Mouse (Mus musculus): ENCODE data around the gene Enpp7.
A peak's percentile ranks its signal among the peaks of the same experiment; 100 is the strongest.

Enpp7 gene

DNA sequence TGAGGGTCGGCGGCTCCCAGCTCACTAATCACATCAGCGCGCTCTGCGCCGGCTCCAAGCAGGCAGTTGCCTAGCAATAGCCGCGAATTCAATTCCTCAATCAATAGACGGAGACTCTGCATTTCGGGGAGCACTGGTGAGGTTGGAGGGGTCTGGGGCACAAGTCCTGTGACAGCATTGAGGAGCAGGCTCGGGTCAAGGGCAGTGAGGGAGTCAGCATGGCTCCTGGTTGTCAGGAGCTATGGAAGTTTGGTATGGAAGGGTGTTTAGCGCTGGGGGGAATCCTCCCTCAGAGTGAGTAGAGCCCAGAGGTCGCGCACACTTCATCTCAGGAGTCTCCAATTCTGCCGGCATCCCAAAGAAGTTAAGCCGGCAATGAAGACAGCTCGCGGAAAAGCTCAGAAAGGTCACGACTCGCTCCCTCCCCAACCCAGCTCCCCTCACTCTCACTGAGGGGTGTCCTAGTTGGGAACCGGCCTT lies 47.7 kb downstream of the Enpp7 start:
- DNase-seq (ENCODE audit: low read depth, low spot score) = no peak

DNA sequence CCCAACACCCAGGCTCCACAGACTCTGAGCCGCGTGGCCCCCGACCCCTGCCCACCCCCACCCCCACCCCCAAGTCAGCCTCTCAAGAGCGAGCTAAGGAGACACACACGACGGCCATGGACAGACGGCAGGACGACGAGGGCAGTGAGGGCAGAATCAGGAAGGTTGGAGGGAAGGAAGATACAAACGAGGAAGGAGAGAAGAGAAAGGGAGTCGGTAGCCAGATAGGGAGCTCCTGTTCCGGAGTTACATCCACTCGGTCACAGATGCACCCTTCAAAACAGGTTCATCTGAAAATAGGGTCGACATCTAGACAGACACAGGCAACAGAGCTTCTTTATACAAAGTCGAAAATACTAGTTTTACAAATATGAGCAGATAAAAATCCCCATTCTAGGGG lies 48.5 kb downstream of the Enpp7 start:
- DNase-seq (ENCODE audit: low read depth, low spot score) = no peak

DNA sequence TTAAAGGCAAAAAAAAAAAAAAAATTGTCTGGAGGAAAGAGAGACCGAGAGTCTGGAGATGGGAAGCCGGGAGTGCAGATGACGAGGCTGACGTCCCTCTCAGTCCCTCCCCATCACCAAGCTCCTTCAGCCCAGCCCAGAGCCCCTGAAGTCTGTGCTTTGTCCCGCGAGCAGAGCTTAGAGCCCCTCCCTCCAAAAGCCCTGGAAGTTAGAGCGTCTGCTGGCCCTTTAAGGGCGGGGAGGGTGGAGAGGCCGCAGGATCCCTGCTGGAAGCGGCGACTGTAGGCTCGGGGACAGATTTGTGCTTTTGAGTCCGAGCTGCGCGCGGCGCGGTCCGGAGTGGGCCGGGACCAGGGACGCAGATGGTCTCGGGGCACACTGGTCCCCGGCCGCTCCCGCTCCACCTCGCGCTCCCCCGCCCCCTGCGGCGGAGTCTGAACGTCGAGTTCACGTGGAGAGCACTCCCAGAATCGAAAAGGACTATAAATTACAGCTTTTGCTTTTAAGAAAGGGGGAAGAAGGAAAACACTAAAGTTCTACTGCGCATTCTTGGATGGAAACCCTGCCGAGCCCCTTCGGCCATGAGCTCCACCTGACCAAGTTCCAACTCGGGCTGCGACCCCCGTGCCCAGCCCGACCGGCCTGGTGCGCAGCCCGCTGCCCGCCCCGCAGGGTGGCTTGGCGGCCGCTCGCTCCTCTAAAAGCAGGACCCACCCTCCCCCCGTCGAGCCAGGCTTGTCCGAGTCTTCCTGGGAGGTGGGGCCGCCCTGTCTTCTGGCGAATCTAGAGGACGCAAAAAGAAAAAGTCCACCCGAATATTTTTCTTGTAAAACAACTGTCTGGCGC lies 49.2 kb downstream of the Enpp7 start:
- DNase-seq (ENCODE audit: low read depth, low spot score) = no peak

DNA sequence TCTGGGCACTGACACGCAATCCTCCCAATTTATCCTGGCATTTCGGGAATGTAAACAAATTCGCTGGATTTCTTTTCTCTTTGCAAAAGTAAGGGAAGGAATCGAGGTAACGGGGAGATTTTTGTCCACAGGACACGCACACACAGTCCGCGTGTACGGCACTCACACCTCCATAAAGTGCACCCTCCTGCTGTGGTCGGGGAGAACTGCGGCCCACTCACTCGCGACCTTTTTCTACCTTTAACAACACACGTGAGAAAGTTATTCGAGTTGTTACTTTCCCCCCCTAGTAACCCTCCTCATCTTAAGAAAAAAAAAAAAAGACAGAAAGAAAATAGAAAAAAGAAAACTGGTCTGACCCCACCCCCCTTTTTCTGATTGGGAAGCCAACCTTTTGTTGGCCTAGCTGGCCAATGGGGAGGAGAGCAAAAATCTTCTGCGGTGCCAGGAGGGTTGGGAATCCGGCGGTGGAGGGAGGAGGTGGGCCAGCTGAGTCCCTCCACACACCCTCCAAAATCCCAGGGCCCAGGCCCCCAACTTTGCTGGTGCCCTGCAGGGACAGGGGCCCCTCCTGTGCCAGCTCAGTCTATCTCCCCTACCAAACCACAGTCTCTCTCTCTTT lies 49.9 kb downstream of the Enpp7 start:
- DNase-seq (ENCODE audit: low read depth, low spot score) = no peak

DNA sequence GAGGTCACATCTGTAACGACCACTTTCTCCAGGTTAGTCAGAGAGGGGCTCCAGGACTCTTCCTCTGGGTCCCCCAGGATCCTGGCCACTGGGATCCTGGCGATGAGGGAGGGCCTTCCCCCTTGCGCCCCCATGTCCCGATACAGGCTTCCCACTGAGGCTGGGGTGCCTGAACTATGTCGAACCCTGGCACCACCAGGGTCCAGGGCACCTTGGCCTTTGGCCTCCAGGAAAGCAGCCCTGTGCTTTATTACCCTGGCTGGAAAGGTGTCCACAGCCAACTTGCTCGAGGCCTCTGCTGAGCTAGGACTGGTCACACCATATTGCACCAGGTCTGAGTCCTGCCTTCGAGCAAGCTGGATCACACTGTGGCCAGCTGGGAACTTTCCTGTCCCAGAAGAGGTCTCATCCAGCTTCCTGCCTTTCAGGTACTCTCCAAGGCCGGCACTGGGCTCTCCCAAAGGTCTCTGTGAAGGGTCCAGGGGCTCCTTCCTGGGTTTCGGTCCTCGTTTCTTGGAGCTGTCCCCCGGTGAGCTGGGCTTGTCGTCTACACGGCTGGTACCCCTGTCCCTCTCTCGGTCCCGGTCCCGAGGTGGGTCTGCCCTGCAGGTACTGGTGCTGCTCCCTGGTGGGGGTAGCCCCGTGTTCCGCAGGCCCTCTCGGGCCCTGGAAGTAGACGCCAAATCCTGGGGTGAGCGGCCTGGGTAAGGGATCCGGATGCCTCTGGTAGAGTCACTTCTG lies 50.9 kb downstream of the Enpp7 start:
- no peak for DNase-seq (ENCODE audit: low read depth, low spot score)

DNA sequence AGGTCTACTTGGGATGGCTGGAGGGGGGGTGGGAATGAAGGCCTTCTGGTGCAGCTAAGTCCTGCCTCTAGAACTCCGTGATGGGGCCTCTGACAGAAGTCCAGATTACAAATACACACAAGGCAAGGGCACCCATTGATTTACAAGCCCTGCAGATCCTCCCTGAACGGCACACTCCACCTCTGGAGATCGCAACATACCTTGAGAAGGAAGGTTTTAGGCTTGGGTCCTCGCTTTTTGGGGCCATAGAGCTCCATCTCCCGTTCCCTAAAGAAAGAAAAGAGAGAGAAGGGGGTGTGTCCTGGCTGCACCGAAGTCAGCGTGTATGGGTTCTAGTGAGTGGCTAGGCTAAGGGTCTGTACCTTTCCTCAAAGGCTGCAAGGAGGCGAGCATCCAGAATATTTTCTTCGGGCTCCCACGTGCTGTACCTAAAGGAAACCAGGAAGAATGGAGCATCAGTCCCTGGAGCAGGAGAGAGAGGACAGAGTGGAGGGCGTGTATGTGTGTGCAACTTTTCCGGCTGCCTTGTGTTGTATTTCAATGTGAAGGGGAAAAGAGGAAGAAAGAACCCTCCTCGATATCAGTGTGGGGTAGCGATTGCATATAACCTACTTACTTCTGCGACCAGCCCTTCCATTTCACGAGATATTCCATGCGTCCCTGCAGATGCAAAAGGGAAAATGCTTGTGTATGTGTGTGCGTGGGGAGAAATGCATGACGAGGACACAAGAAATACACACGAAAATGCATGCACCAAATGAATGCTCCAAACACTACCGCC lies 51.9 kb downstream of the Enpp7 start:
- no peak for DNase-seq (ENCODE audit: low read depth, low spot score)

DNA sequence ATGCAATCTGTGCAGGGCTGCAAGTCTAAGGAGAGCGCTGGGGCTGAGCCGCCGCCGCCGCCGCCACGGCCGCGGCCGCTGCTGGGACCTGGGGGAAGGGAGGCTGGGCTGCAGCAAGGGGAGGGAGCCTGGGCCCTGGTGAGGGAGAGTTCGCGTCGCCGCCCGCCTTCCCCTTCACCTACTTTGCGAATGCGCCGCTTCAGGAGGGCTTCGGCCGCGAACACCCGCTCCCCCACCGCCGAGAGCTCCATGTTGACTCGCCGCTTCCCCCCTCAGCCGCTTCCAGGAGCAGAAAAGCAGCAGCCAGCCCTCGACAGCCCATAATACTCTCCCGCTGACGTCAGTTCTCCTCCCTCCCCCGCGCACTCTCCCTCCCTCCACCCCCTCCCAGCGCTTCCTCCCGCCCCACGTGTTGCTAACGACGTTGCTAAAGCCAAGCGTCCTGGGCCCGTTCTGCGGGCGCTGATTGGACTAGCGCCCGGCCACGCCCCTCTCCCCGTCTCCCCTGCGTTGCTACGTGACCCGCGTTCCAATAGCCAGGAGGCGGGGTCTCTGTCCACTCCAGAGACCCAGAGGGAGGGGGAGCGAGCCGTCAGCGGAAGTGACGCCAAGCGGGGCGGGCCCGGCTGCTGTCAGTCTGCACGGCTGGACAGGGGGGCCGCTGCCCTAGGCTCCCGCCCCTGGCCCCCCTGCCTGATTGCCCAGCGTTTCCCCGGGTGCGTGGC lies 52.8 kb downstream of the Enpp7 start, which contains the start of gene Cbx8:
Cbx8 (minus strand) TSS at position 370 of the 725 bp plus-strand sequence.
- DNase-seq (ENCODE audit: low read depth, low spot score) = peak; percentile 100

DNA sequence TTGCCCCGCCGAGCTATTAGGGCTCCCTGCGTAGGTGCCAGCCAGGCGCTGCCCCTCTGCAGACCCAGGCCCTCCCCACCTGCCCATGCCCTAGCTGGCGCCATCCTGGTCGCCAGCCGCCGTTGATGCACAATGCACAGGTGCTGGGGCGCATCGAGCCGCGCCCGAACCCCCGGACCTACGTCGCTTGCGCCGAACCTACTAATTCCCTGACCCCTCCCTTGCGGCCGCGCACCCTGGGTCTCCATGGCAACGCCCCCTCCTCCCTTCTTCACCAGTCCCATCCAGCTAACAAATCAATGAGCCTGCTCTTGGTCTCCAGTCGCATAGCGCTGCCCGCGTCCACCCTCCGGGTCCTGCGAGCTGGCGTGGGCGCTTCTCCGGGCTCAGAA lies 53.3 kb downstream of the Enpp7 start:
- DNase-seq (ENCODE audit: low read depth, low spot score) = peak; percentile 79

DNA sequence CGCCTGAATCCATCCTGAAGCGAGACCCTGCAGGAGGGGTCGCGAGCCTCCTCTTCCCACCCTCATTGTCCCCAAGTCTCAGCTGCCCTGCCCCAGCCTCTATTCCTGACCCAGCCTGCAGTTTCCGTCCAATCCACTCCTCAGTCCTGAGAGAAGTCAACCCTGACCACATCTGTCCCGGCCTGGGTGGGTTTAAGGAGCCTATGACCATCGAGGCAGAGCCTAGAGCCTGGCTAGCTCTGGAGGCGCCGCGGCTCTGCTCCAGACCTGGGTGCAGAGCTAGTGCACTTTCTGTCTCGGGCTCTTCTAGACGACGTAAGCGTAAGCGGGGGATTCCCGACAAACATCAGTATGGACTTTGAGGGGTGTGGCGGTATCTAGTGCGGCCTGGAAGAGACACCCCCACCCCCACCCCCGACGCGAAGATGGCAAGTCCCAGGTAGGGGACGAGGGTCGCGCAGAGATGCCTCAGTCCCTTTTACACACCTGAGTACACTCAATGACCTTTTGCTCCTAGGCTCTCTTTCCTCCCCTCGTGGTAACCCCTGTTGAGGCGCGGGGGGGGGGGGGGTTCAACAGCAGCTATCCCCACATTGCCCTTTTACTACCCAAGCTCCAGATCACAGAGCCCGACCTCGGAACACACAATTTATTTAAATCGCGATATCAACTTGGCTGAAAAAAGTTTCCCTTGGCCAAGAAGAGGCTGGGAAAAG lies 53.9 kb downstream of the Enpp7 start:
- DNase-seq (ENCODE audit: low read depth, low spot score) = no peak
